Mouse (Mus musculus): ENCODE measurements around the gene Tm7sf2.

DNA sequence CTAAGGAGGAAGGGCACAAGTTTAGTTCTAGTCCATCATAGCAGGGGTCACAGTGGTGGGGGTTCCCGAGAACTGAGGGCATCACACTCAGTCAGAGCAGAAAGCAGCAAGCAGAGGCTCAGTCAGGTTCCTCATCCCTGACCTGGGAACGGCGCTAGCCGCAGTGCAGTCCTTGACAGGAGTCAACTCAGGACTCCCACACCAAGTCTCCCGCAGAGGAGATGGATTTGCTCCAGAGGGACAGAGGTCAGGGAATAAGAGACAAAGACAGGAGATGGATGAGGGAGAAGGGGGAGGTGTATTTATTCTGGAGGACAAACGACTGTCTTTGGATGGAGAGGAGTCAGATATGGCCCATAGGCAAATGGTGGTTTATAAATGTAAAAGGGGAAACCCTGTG is 44.9 kb upstream of the Tm7sf2 start:
- no peak for TF ChIP-seq CTCF (IDR thresholded peaks at IDR 0.05; ENCODE audit: low read depth)
- no peak for TF ChIP-seq EP300 (IDR thresholded peaks at IDR 0.05; ENCODE audit: low read depth)

Measured in liver, embryonic 14.5 days (tissue).